Mouse (Mus musculus): Measurements from ENCODE around the gene Slc7a5.

The Slc7a5 gene

GRCm38 (mm10) chr8:121906542-121907512 lies 667 bp downstream of the Slc7a5 start:
- DNase-seq (ENCODE audit: low read depth), result peak; percentile 72

DNA sequence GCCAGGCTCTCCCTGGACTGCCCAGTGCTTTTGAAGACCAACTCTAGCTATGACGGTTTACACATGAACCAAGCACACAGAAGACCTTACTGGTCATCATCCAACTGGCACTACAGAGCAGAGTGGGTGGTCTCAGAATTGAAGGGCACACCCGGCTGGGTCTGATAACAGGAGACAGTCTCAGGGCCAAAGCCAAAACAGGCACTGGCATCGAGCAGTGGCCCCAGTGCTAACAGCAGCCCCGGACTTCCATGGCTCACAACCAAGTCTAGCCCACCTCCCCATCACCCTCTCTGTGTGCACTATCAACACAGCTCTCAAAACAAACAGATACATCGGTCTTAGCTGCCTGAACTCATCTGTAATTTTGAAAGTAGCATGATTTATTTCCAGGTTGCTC lies 1.6 kb downstream of the Slc7a5 start:
- DNase-seq (ENCODE audit: low read depth), result no peak

DNA sequence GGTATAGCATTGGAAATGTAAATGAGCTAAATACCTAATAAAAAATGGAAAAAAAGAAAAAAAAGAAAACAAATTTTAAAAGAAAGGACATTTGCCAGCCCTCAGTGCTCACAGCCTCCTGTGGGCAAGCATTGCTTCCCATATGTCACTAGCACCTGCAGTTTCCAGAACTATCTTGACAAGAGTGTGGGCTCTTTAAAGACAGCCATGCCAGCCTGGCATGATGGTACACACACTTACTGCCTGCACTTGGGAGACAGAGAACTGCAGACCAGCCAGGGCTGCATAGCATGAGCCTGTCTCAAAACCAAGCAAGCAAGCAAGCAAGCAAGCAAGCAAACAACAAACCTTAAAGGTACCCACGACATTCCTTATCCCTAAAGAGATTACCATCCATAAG lies 2.1 kb downstream of the Slc7a5 start:
- DNase-seq (ENCODE audit: low read depth), result no peak

- DNase-seq (ENCODE audit: low read depth), result peak; percentile 37
These were observed 2.5 kb downstream of the Slc7a5 start for GRCm38 (mm10) chr8:121904999-121905398.

DNA sequence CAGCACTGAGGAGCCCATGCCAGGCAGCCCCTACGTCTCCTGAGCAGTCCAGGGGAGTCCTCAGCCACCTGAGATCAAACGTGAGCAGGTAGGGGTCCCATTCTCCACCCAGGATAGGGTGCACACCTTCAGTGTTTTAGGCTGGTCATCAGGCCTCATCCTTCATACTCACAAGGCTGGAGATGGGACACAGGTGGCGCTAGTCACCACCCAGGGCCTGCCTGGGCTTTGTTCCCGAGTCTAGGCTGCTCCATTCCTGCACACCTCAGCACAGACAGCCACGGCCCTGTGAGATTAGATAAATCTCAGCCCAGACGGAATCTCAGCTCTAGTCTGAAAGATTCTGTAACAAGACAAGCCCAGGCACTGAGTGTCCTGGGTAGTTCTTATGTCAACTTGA lies 3.5 kb downstream of the Slc7a5 start:
- no peak for DNase-seq (ENCODE audit: low read depth)

GRCm38 (mm10) chr8:121901498-121902236 lies 5.8 kb downstream of the Slc7a5 start:
- peak; percentile 87 for DNase-seq (ENCODE audit: low read depth)

- DNase-seq (ENCODE audit: low read depth), result no peak
These were observed 8.1 kb downstream of the Slc7a5 start for GRCm38 (mm10) chr8:121899180-121900044.

- peak; percentile 94 for DNase-seq (ENCODE audit: low read depth)
These were observed 9.0 kb downstream of the Slc7a5 start for GRCm38 (mm10) chr8:121898401-121898931.

GRCm38 (mm10) chr8:121897871-121898381 lies 9.6 kb downstream of the Slc7a5 start:
- peak; percentile 81 for DNase-seq (ENCODE audit: low read depth)

DNA sequence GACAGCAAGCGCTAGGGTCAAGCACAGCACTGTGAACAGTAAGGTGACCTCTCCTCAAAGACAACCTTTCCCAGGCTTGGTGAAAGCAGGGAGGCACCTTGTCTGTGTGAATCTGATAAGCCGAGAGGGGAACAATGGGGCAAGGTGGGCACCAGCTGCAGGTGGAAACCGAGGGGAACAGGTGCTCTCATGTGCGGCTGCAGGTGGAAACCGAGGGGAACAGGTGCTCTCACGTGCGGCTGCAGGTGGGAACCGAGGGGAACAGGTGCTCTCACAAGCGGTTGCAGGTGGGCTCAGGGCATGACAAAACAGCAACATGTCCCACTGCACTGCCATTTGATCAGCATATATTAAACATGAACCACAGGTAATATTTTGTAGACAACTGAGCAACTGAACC lies 10.3 kb downstream of the Slc7a5 start:
- no peak for DNase-seq (ENCODE audit: low read depth)

- no peak for DNase-seq (ENCODE audit: low read depth)
These were observed 10.9 kb downstream of the Slc7a5 start for GRCm38 (mm10) chr8:121896476-121897145.

- DNase-seq (ENCODE audit: low read depth), result peak; percentile 45
These were observed 11.6 kb downstream of the Slc7a5 start for GRCm38 (mm10) chr8:121895910-121896309.

DNA sequence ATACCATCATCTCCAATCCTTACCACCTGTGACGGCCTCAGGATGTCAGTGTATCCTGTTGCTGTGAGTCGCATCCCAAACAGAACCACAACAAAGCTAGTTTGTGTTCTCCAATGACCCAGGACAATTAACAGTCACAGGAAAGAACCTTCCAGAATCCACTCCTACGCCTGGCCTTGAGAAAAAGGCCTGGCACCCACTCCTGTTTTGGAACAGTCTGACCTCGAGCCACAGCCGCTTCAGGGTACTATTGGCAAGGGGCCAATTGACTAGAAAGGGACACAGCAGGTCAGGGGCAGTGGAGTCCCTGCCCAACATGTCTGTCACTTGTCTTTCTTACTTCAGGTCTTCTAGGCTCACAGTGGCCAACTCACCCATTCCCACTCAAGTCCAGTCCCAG lies 14.6 kb downstream of the Slc7a5 start:
- no peak for DNase-seq (ENCODE audit: low read depth)

GRCm38 (mm10) chr8:121889810-121890785 lies 17.4 kb downstream of the Slc7a5 start:
- DNase-seq (ENCODE audit: low read depth), result no peak

GRCm38 (mm10) chr8:121889317-121889716 lies 18.2 kb downstream of the Slc7a5 start:
- DNase-seq (ENCODE audit: low read depth), result peak; percentile 80

DNA sequence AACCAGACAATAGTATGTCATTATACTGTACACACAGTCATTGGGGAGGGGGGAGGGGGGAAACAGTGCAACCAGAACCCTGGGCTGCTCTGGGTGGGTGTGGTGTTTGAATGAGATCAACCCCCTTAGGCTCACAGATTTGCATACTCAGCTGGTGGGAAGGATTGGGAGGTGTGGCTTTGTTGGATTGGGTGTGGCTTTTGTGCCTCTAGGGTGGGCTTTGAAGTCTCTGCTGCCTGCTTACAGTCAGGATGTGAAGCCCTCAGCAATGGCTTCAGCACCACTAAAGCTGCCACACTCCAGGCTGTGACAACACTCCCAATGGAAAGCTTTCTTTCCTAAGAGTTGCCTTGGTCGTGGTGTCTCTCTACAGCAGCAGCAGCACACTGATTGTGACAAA lies 19.9 kb downstream of the Slc7a5 start:
- DNase-seq (ENCODE audit: low read depth), result no peak

DNA sequence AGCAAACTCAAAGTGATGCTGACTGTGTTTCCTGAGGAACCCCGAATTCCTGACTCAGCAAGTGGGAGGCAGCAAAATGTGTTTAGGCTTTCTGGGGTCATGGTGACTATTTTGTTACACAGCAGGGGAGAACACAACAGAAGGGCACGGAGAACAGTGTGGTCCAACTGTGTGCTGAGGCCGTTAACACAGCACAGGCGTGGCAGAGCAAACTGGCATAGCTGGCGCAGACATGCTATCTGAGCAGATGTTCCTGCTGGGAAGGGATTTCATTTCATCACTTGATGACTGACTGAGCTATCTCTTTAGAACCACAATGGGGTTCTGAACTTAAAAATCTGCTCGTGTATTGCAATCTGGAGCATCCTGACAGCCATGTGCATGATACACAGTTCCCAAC lies 22.1 kb downstream of the Slc7a5 start:
- no peak for DNase-seq (ENCODE audit: low read depth)

DNA sequence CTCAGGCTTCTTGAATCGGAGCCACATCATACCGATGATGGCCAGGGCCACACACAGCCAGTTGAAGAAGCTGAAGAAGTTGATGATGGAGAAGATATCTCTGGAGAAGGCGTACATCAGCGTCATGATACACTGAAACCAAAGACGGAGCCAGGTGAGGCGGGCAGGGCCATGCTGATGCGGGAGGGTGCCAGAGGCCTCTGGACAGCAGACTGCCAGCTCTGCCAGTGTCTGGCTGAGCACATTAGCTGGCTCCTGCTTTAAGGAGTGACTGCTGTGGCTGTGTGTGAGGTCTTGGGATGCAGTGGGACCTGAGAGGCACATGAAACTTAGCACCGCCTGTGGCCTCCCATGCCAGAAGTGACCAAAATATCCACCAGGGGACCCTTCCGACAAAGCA lies 22.5 kb downstream of the Slc7a5 start:
- no peak for DNase-seq (ENCODE audit: low read depth)

DNA sequence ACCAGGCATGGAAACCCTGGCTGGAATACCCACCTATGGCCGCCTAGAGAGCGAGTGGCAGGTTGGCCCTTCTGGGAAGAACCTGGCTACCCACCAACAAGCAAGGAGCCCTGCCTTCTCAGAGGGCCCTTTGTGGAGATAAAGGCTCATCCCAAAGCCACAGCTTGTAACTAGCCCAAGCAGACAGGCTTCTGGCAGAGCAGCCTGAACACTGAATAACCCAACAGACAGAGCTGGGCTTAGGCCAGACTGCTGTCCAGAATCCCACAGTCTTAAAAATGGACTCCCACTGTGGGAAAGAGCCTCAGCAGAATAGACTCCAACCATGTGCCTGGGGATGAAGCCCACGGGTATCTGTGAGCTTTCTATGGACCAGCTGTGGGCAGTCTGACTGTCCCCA lies 23.3 kb downstream of the Slc7a5 start:
- DNase-seq (ENCODE audit: low read depth), result no peak

- DNase-seq (ENCODE audit: low read depth), result no peak
These were observed 25.6 kb downstream of the Slc7a5 start for GRCm38 (mm10) chr8:121881921-121882320.

Data from NIH3T3 (cell line).